Mouse (Mus musculus): ENCODE data around the gene Rps24. TPM values are rescaled to one million over a fixed set of nuclear protein-coding genes. Genes with fewer than 3 reads are reported as not detected.

Rps24 gene
- polyA plus RNA-seq, 1 experiment from 2014 or later, result 1,460 TPM

DNA sequence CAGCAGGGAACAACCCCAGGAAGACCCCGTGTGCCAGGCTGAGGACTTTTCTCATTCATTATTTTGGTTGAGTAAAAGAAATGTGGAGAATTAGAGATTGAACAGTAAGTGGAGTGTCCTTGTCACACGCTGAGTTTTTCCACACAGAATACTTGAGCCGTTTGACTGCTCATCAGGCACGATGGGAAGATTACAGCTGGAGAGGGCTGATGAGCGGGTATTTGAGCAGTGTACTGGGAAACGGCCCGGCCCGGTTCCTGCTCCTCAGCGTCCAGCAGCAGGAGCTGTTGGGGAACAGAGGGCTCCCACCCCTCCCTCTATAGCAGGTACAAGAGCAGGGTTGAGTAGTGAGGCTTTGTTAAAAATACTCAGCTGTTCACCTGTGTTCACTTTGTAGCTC, 12.6 kb downstream of the Rps24 start:
- ATAC-seq (replicated peaks; ENCODE audit: low FRiP score, low read depth) (no peak), DNase-seq (ENCODE audit: low spot score) (no peak)
- Histone ChIP-seq H3K4me3 (replicated peaks; ENCODE audit: low read depth, low read length) (no peak overlapping the region), H3K9me3 (replicated peaks; ENCODE audit: low read length) (no peaks in the 10 kb centered on the region), H3K4me1 (replicated peaks; ENCODE audit: insufficient read depth, low read length) (no peaks in the 10 kb centered on the region), H3K36me3 (ENCODE audit: insufficient read depth, low read length) (peaks cover 42% of the 10 kb centered on the region), H3K27me3 (ENCODE audit: insufficient read depth, low read length) (no peaks in the 10 kb centered on the region), H3K27ac (no peak overlapping the region), H3K4me2 (ENCODE audit: low read length) (no peak overlapping the region), H3K9ac (ENCODE audit: low read depth, low read length) (no peak overlapping the region)
- WGBS, result 39% methylated on average over 9 of the region's 9 CpGs
- TF ChIP-seq CTCF (IDR thresholded peaks at IDR 0.05; ENCODE audit: low read depth), result no peak

DNA sequence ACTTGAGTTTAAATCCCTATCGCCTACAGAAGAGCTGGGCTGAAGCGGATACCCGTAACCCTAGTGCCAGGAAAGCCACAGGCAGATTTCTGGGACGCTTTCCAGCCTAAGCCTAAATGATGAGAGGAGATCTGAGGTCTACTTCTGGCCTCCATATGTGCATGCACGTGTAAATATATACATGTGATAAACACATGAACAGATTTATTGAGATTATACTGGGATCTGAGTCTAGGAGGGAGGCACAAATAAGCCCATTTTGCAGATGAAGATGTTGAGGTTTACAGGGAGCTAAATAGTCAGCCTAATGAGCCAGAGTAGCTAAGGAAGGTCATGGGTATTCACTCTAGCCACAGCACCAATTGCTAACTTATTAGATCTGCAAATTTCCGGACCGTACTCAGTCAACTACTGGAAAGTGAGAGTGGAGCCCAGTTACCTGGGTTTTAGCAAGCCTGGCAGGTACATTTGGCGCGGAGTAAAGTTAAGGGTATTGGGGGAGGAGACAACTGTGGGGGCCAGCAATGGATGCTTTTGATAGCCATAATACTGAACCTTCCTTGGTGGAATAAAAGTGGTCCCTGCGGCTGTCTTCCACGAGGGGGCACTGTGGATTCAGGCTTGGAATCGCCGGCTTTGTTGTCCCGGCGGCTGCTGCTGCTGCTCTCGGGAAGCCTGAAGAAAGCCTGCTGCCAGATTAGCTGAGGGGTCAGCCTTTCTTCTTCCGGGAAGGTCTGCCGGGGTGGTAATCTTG, 13.3 kb downstream of the Rps24 start:
- ATAC-seq (replicated peaks; ENCODE audit: low FRiP score, low read depth) (peak; percentile 61), DNase-seq (ENCODE audit: low spot score) (peak; percentile 96)
- peaks cover 38% of the 10 kb centered on the region for H3K36me3 ChIP-seq (ENCODE audit: insufficient read depth, low read length)
- H3K9me3 ChIP-seq (replicated peaks; ENCODE audit: low read length), result no peaks in the 10 kb centered on the region
- no peak overlapping the region for H3K4me3 ChIP-seq (replicated peaks; ENCODE audit: low read depth, low read length)
- H3K4me2 ChIP-seq (ENCODE audit: low read length), result peak overlapping the region; percentile 35
- H3K9ac ChIP-seq (ENCODE audit: low read depth, low read length), result no peak overlapping the region
- TF ChIP-seq CTCF (IDR thresholded peaks at IDR 0.05; ENCODE audit: low read depth), result peak; percentile 95
- peak overlapping the region; percentile 54; the same call in 1 of the 2 replicates for H3K27ac ChIP-seq
- no peaks in the 10 kb centered on the region for H3K4me1 ChIP-seq (replicated peaks; ENCODE audit: insufficient read depth, low read length)
- WGBS, result 18% methylated on average over 18 of the region's 18 CpGs
- H3K27me3 ChIP-seq (ENCODE audit: insufficient read depth, low read length), result no peaks in the 10 kb centered on the region

DNA sequence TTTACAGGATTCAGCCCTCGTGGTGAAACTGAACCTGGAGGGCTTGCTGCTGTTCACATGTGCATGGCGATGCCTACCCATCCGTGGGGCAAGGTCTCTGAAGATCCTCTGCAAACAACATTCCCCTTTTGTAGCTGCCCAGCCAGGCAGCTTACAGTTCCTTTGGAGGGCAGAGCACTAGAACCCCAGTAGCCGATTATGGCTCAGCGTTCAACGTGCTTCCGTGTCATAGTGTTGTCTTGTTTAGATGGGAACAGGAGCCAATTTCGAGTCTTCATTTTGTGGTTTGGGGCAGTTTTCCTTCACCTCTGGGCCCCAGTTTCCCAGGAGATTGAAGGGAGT, 13.9 kb downstream of the Rps24 start:
- H3K27me3 ChIP-seq (ENCODE audit: insufficient read depth, low read length), result no peaks in the 10 kb centered on the region
- H3K4me3 ChIP-seq (replicated peaks; ENCODE audit: low read depth, low read length), result no peak overlapping the region
- H3K27ac ChIP-seq, result peak overlapping the region; percentile 54
- peak overlapping the region; percentile 35 for H3K4me2 ChIP-seq (ENCODE audit: low read length)
- H3K9me3 ChIP-seq (replicated peaks; ENCODE audit: low read length), result no peaks in the 10 kb centered on the region
- H3K36me3 ChIP-seq (ENCODE audit: insufficient read depth, low read length), result peaks cover 33% of the 10 kb centered on the region
- WGBS, result 11% methylated on average over 8 of the region's 8 CpGs
- no peak for TF ChIP-seq CTCF (IDR thresholded peaks at IDR 0.05; ENCODE audit: low read depth)
- H3K4me1 ChIP-seq (replicated peaks; ENCODE audit: insufficient read depth, low read length), result no peaks in the 10 kb centered on the region
- ATAC-seq (replicated peaks; ENCODE audit: low FRiP score, low read depth) (no peak), DNase-seq (ENCODE audit: low spot score) (no peak)
- H3K9ac ChIP-seq (ENCODE audit: low read depth, low read length), result no peak overlapping the region

DNA sequence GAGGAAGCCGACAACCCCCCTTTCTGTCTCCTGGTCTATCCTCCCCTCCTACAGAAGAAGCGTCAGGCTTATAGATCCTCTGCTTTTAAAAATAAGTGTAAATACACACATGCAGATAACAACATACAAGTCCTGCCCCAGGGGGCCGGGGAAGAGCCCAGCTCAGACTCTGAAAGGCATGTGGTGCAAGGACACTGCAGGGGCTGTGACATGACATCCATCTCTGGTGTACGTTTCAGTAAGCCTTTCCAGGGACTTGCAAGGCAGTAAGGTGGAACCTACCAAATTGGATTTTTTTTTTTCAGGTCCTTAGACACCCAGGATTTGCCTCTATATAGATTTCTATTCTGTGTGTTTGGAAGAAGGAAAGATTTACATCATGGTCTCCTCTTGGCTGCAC, 14.3 kb downstream of the Rps24 start:
- no peak for ATAC-seq (replicated peaks; ENCODE audit: low FRiP score, low read depth)
- 46% methylated on average over 4 of the region's 4 CpGs for WGBS

DNA sequence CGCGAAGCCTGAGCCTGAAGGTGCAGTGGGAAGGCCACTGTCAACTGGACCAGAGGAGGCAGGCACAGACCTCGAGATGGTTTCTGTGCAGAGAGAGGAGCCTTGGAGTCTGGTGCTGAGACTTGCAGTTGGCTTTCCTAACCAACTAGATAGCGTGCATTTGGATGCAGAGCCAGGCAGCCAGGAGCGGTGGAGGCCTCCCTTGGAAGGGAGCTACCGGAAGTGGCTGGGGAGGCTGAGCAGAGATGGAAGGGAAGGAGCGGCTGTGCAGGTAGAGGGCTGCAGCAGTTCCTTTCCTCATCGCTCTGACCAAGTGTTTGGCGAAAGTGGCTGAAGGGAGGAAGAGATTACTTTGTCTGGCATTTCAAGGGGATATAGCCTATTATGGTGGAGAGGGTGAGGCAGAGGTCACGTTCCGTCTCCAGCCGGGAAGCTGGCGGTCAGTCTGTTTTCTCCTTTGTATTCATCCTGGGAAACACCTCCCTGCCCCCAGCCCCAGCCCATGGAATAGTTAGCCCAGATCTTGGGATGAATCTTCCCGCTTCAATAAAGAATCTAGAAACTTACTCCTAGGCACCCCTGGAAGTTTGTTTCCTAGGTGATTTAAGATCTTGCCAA, 20.6 kb downstream of the Rps24 start:
- Histone ChIP-seq H3K27ac (no peak overlapping the region), H3K36me3 (ENCODE audit: insufficient read depth, low read length) (no peaks in the 10 kb centered on the region), H3K4me1 (replicated peaks; ENCODE audit: insufficient read depth, low read length) (no peaks in the 10 kb centered on the region; the same call in 1 of the 2 replicates), H3K4me2 (ENCODE audit: low read length) (no peak overlapping the region; the same call in 1 of the 2 replicates), H3K9me3 (replicated peaks; ENCODE audit: low read length) (no peaks in the 10 kb centered on the region), H3K4me3 (replicated peaks; ENCODE audit: low read depth, low read length) (no peak overlapping the region), H3K27me3 (ENCODE audit: insufficient read depth, low read length) (no peaks in the 10 kb centered on the region), H3K9ac (ENCODE audit: low read depth, low read length) (no peak overlapping the region)
- TF ChIP-seq CTCF (IDR thresholded peaks at IDR 0.05; ENCODE audit: low read depth), result no peak
- ATAC-seq (replicated peaks; ENCODE audit: low FRiP score, low read depth) (no peak), DNase-seq (ENCODE audit: low spot score) (no peak)
- 36% methylated on average over 14 of the region's 14 CpGs for WGBS

More for the DNA sequence above, 14.3 kb downstream of the Rps24 start:
- H3K9me3 ChIP-seq (replicated peaks; ENCODE audit: low read length), result no peaks in the 10 kb centered on the region
- H3K4me3 ChIP-seq (replicated peaks; ENCODE audit: low read depth, low read length), result no peak overlapping the region
- peak overlapping the region; percentile 35 for H3K4me2 ChIP-seq (ENCODE audit: low read length)
- DNase-seq (ENCODE audit: low spot score), result no peak
- peak overlapping the region; percentile 54 for H3K27ac ChIP-seq
- no peak for TF ChIP-seq CTCF (IDR thresholded peaks at IDR 0.05; ENCODE audit: low read depth)
- no peak overlapping the region for H3K9ac ChIP-seq (ENCODE audit: low read depth, low read length)
- peaks cover 29% of the 10 kb centered on the region for H3K36me3 ChIP-seq (ENCODE audit: insufficient read depth, low read length)
- no peaks in the 10 kb centered on the region for H3K4me1 ChIP-seq (replicated peaks; ENCODE audit: insufficient read depth, low read length)
- H3K27me3 ChIP-seq (ENCODE audit: insufficient read depth, low read length), result no peaks in the 10 kb centered on the region

DNA sequence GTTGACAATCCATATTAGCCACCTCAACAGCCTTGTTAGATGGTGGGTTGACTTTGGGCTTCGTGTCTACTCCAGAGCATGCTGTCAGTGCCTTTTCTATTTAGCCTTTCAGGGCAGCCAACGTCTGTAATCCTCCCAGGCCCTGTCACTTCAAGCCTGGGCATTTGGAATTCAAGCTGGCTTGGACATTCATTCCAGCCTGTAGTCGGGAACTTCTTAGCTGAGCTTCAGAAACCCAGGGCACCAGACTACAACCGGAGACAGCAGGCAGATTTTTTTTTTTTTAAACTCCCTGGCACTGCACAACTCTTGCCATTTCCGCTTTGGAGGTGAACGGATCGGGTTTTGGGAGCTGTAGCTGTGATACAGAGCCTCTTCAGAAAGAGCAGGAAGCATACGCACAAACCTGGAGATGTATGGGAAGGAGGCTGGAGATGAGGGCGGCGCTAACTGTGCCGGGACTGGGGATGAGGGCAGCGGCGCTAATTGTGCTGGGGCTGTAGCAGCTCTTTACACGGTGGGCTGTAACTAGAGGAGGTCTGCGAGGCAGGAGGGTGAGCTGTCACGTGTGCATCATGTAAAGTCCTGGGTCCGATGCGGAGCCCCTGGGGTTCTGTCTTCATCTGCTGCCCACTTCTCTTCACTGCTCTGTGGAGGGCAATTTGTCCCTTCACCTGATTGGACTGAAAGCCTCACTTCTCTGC, 21.3 kb downstream of the Rps24 start:
- Histone ChIP-seq H3K4me3 (replicated peaks; ENCODE audit: low read depth, low read length) (0 out of 2 replicates have a peak overlapping the region, but pooled peaks have one; percentile 9), H3K27ac (no peak overlapping the region), H3K4me2 (ENCODE audit: low read length) (peak overlapping the region; percentile 44), H3K27me3 (ENCODE audit: insufficient read depth, low read length) (no peaks in the 10 kb centered on the region), H3K4me1 (replicated peaks; ENCODE audit: insufficient read depth, low read length) (no peaks in the 10 kb centered on the region; the same call in 1 of the 2 replicates), H3K9ac (ENCODE audit: low read depth, low read length) (no peak overlapping the region), H3K9me3 (replicated peaks; ENCODE audit: low read length) (no peaks in the 10 kb centered on the region), H3K36me3 (ENCODE audit: insufficient read depth, low read length) (no peaks in the 10 kb centered on the region)
- WGBS, result 17% methylated on average over 18 of the region's 18 CpGs
- TF ChIP-seq CTCF (IDR thresholded peaks at IDR 0.05; ENCODE audit: low read depth), result no peak
- no peak for DNase-seq (ENCODE audit: low spot score)
- no peak for ATAC-seq (replicated peaks; ENCODE audit: low FRiP score, low read depth)
